Mouse (Mus musculus) heart, adult 11 months (tissue): ENCODE measurements at regions not wholly inside any gene's neighbourhood (a gene's known extent, or its start where the extent isn't known, plus 50 kb on each side); places are given as distances from the start of the nearest gene placed in this dataset.

Experiments used
- DNase-seq: peaks from one replicate; pipeline ENCODE4 v3.0.0; 2022

- peak; percentile 63 for DNase-seq
Measured at GRCm38 (mm10) chr1:67789371-67789770, 666.5 kb downstream of the Cps1 start.

- DNase-seq = no peak
Measured at GRCm38 (mm10) chr1:67795066-67795465, 672.2 kb downstream of the Cps1 start.

GRCm38 (mm10) chr1:67795478-67795877, 672.7 kb downstream of the Cps1 start:
- no peak for DNase-seq

GRCm38 (mm10) chr1:67803292-67803691, 680.5 kb downstream of the Cps1 start:
- no peak for DNase-seq

GRCm38 (mm10) chr1:67820092-67820491, 697.3 kb downstream of the Cps1 start:
- no peak for DNase-seq

GRCm38 (mm10) chr1:67848006-67848405, 725.2 kb downstream of the Cps1 start:
- no peak for DNase-seq

- DNase-seq = no peak
Measured at GRCm38 (mm10) chr1:67893510-67893909, 770.7 kb downstream of the Cps1 start.

GRCm38 (mm10) chr1:67894749-67895293, 772.0 kb downstream of the Cps1 start:
- no peak for DNase-seq

- DNase-seq = no peak
Measured at GRCm38 (mm10) chr1:67935762-67936500, 813.1 kb downstream of the Cps1 start.

GRCm38 (mm10) chr1:67981386-67981785, 858.6 kb downstream of the Cps1 start:
- no peak for DNase-seq
